ENCODE assay signal across 19 mouse cellular contexts in the genomic region with DNA sequence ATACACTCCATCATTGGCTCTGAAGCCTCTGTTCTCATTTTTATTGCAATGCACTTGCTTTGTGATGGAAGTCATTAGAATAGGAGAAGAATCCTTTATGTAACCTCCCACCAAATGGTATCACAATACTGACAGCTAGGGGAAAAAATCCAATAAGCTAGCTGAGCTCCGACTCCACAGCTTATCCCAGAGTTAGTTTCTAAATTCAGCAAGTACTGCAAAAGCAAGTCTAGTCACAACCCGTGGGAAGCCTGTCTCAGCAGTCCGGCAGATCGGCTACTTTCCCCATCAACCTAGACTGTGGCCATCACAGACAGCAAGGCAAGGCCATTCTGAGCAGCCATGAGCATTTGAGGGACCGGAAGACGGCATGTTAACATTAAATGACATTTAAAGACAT.
"Had no signal": no experiment of that assay in that cellular context is flagged by ENCODE, and none has a peak within 500 bp of the region (broad histone marks: within the 10 kb centered on the region; RNA-seq: fewer than 3 reads in every experiment).

No protein-coding gene starts in this region.

- H3K9me3 ChIP-seq: kidney, embryonic 15.5 days; midbrain, embryonic 12.5 days; midbrain, embryonic 15.5 days; neural tube, embryonic 12.5 days; neural tube, embryonic 15.5 days; stomach, embryonic 15.5 days had no signal

- H3K27me3 ChIP-seq: kidney, embryonic 15.5 days; midbrain, embryonic 12.5 days; midbrain, embryonic 15.5 days; neural tube, embryonic 12.5 days; neural tube, embryonic 15.5 days; stomach, embryonic 15.5 days had no signal

- H3K4me1 ChIP-seq: kidney, embryonic 15.5 days; midbrain, embryonic 12.5 days; midbrain, embryonic 15.5 days; neural tube, embryonic 12.5 days; neural tube, embryonic 15.5 days; stomach, embryonic 15.5 days had no signal

- H3K36me3 ChIP-seq: kidney, embryonic 15.5 days; midbrain, embryonic 12.5 days; midbrain, embryonic 15.5 days; neural tube, embryonic 12.5 days; neural tube, embryonic 15.5 days; stomach, embryonic 15.5 days had no signal

- H3K27ac ChIP-seq: kidney, embryonic 15.5 days; liver, embryonic 14.5 days; macrophage; midbrain, embryonic 12.5 days; midbrain, embryonic 15.5 days; neural tube, embryonic 12.5 days; neural tube, embryonic 15.5 days; stomach, embryonic 15.5 days had no signal

- H3K9ac ChIP-seq: kidney, embryonic 15.5 days; liver, embryonic 14.5 days; liver, postnatal 0 days; lung, embryonic 14.5 days; midbrain, embryonic 12.5 days; midbrain, embryonic 15.5 days; neural tube, embryonic 12.5 days; neural tube, embryonic 15.5 days; stomach, embryonic 15.5 days had no signal

- H3K4me2 ChIP-seq: kidney, embryonic 15.5 days; lung, embryonic 14.5 days; midbrain, embryonic 12.5 days; midbrain, embryonic 15.5 days; neural tube, embryonic 12.5 days; neural tube, embryonic 15.5 days; stomach, embryonic 15.5 days had no signal

- ATAC-seq: liver, postnatal 0 days; lung, postnatal 0 days; midbrain, embryonic 15.5 days had no signal

- H3K4me3 ChIP-seq: kidney, embryonic 15.5 days; midbrain, embryonic 12.5 days; midbrain, embryonic 15.5 days; neural tube, embryonic 12.5 days; neural tube, embryonic 15.5 days; stomach, embryonic 15.5 days had no signal

- DNase-seq: kidney, adult 11 months; kidney, adult 8-10 months; kidney, postnatal 10 days; kidney, postnatal 36 days; layer of hippocampus, postnatal 36 days; liver, postnatal 0 days; lung, embryonic 14.5 days; spleen, adult 18-20 months; thymus, adult 18-20 months; thymus, postnatal 36 days had no signal
